Mouse (Mus musculus) midbrain, embryonic 10.5 days (tissue): ENCODE measurements around the gene Olfr1495. TPM values are rescaled to one million over a fixed set of nuclear protein-coding genes. Genes with fewer than 3 reads are reported as not detected.
"Not testable (repeated sequence)": the region's sequence is repeated elsewhere in the genome, so short reads cannot be mapped to it uniquely, and the experiment has no call there.

ENCODE experiments used
- DNase-seq: peaks from one replicate; pipeline ENCODE4 v3.0.0-alpha.2; 2017; ENCODE audit warnings: low spot score
- H3K27ac ChIP-seq: fragments of 300-500 bp; sonication (generic); replicated peaks from 2 replicates; pipeline ENCODE4 v1.5.1; 2016; ENCODE audit warnings: mild to moderate bottlenecking
- H3K27me3 ChIP-seq: fragments of 300-500 bp; sonication (generic); 2 replicates; pipeline ENCODE4 v1.6.1; 2016; ENCODE audit warnings: low read depth, mild to moderate bottlenecking; ENCODE audit not compliant: poor library complexity, severe bottlenecking
- H3K36me3 ChIP-seq: fragments of 300-500 bp; sonication (generic); 2 replicates; pipeline ENCODE4 v1.6.1; 2016; ENCODE audit warnings: mild to moderate bottlenecking, moderate library complexity
- H3K4me1 ChIP-seq: fragments of 300-500 bp; sonication (generic); 2 replicates; pipeline ENCODE4 v1.6.1; 2016
- H3K4me3 ChIP-seq: fragments of 300-500 bp; sonication (generic); 2 replicates; pipeline ENCODE4 v1.5.1; 2016; ENCODE audit warnings: mild to moderate bottlenecking, moderate library complexity
- H3K9me3 ChIP-seq: fragments of 300-500 bp; sonication (generic); replicated peaks from 2 replicates; pipeline ENCODE4 v1.6.1; 2016; ENCODE audit warnings: mild to moderate bottlenecking
- WGBS: fragments of 180-500 bp; shearing (Covaris S2); methylation state at CpG from one replicate; pipeline ENCODE4 v1.1.7; 2016; 5-methylcytosine and 5-hydroxymethylcytosine counted together
- polyA plus RNA-seq: library from polyadenylated mRNA; unstranded; fragments of >200 nt; fragmentation: Nextera tagmentation; extraction: Ambion mirVana; gene quantifications from 2 replicates; pipeline ENCODE4 v1.2.1, GENCODE M21; 2016

The Olfr1495 gene
- not detected in 2 replicates for polyA plus RNA-seq

DNA sequence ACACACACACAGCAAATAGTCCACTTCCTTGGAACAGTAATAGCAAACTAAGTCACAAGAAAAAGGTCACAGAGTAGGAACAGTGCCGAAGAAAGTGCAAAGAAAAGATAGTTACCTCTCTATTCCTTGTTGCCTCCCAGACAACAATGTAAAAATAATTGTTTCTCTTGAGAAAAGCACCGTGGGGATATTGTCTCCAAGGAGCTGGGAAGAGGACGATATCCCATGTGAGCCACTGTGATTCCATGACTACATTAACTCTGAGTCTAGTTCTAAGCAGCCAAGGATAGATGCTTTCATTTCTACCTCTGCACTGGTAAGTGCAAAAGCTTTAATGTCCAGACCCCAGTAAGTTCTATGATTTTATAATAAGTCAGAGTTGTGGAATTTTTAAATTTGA, at the start of gene Olfr1495:
TSS of gene Olfr1495 (plus strand) at position 301 of the 400 bp plus-strand sequence.
- no peak for DNase-seq
- 86% methylated on average over 3 of the region's 3 CpGs for WGBS
- H3K4me1 ChIP-seq: no peaks in the 10 kb centered on the region

DNA sequence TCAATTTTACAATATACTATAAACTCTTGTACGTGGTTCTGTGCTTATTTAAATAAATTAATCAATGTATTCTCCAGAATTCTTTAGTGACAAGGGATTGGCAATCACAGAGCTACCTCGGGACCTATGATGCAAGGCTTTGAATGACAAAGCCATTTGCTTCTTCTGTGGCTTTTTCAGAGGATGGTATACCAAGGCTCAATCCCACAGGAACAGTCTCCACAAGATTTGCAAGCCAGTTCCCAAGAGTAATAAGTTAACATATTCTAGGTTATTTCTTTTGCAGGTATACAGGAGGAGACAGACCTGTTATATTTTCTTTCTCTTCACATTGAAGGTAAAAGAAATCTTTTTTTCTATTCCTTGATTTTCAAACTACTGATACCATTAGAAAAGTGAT, 41.4 kb upstream of the Olfr1495 start, which contains the start of gene Olfr1493-ps1:
TSS of gene Olfr1493-ps1 (plus strand) at position 301 of the 400 bp plus-strand sequence.
- Histone ChIP-seq H3K9me3 (peaks cover 10% of the 10 kb centered on the region), H3K36me3 (no peaks in the 10 kb centered on the region), H3K4me1 (no peaks in the 10 kb centered on the region), H3K27ac (no peak within 1 kb of the TSS), H3K4me3 (no peak within 1 kb of the TSS), H3K27me3 (no peaks in the 10 kb centered on the region)
- WGBS: 60% methylated on average over 2 of the region's 2 CpGs
- DNase-seq: no peak

More for the DNA sequence above, at the start of gene Olfr1495:
- Histone ChIP-seq H3K9me3 (peaks cover 2% of the 10 kb centered on the region; the same call in 1 of the 2 replicates), H3K27me3 (no peaks in the 10 kb centered on the region), H3K27ac (no peak within 1 kb of the TSS), H3K4me3 (no peak within 1 kb of the TSS), H3K36me3 (no peaks in the 10 kb centered on the region)

DNA sequence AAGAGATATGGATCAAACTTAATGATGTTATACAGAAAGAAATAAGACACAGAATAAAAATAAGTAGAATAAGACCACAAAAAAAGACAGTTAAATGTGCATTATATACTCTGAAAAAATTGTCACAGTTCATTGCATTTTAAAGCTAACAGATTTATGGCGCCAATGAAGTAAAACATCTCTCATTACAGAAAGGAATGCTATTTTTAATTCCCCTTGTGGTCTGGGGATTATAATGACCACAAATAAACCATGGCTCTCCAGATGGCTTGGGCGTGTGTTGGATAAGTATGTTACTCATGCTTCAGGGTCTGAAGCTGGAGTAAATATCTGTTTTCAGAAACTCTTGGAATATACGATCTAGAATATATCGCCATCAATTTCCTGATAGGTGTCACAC, 25.0 kb upstream of the Olfr1495 start, which contains the start of gene Olfr1494:
TSS of gene Olfr1494 (plus strand) at position 301 of the 400 bp plus-strand sequence.
- Histone ChIP-seq H3K36me3 (no peaks in the 10 kb centered on the region), H3K9me3 (peaks cover 4% of the 10 kb centered on the region; the same call in 1 of the 2 replicates), H3K27me3 (no peaks in the 10 kb centered on the region), H3K4me1 (no peaks in the 10 kb centered on the region), H3K4me3 (no peak within 1 kb of the TSS), H3K27ac (no peak within 1 kb of the TSS)
- 95% methylated on average over 4 of the region's 4 CpGs for WGBS
- DNase-seq: no peak

DNA sequence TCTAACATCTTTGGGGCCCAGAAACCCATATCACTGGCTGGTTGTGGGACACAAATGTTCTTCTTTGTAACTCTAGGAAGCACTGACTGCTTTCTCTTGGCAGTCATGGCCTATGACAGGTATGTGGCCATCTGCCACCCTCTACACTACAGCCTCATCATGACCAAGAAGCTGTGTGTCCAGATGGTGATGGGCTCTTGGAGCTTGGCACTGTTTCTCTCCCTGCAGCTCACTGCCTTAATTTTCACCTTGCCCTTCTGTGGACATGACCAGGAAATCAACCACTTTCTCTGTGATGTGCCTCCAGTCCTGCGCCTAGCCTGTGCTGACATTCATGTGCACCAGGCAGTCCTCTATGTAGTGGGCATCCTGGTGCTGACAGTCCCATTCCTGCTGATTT, 15.0 kb upstream of the Olfr1495 start:
- DNase-seq: no peak
- Histone ChIP-seq H3K36me3 (no peaks in the 10 kb centered on the region), H3K27me3 (no peaks in the 10 kb centered on the region), H3K9me3 (no peaks in the 10 kb centered on the region), H3K27ac (no peak overlapping the region), H3K4me3 (no peak overlapping the region), H3K4me1 (no peaks in the 10 kb centered on the region)
- whole genome bisulfite sequencing: 93% methylated on average over 1 of the region's 1 CpGs

DNA sequence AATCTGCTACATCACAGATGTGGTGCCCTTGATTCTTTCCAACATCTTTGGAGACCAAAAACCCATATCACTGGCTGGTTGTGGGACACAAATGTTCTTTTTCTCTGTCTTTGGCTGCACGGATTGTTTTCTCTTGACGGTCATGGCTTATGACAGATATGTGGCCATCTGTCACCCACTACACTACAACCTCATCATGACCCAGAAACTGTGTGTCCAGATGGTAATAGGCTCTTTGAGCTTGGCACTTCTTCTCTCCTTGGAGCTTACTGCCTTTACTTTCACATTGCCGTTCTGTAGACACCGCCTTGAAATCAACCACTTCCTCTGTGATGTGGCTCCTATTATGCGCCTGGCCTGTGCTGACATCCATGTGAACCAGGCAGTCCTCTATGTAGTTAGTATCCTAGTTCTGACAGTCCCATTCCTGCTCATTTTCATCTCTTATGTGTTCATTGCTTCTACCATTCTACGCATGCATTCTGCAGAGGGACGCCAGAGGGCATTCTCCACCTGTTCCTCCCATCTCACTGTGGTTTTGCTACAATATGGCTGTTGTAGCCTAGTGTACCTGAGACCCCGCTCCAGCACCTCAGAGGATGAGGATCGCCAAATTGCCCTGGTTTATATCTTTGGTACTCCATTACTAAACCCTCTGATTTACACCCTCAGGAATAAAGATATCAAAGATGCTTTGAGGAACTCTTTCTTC, 4.3 kb downstream of the Olfr1495 start:
- Histone ChIP-seq H3K36me3 (no peaks in the 10 kb centered on the region), H3K4me1 (no peaks in the 10 kb centered on the region), H3K27me3 (no peaks in the 10 kb centered on the region), H3K4me3 (no peak overlapping the region), H3K9me3 (peaks cover 2% of the 10 kb centered on the region; the same call in 1 of the 2 replicates), H3K27ac (no peak overlapping the region)
- DNase-seq: no peak
- 95% methylated on average over 9 of the region's 9 CpGs for WGBS

DNA sequence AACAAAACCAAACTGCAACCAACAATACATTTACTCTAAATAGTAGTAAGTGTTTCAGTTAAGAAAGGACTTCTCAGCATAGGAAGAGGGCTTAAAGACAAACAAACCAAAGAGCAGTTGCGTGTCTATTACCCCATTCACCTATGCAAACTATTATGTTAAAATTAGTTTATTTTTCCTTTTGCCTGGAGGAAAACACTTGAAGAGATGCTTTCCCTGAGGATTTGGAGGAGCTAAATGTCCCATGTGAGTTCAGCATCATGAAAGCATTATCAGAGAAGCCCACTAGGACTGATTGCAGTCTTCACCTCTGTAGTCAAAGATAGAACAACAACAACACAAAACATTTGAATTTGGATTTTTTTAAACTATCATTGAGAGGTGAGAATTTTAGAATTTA, 13.2 kb downstream of the Olfr1495 start, which contains the start of gene Olfr1496:
TSS of gene Olfr1496 (plus strand) at position 301 of the 400 bp plus-strand sequence.
- Histone ChIP-seq H3K36me3 (no peaks in the 10 kb centered on the region), H3K27me3 (no peaks in the 10 kb centered on the region), H3K9me3 (no peaks in the 10 kb centered on the region), H3K4me1 (no peaks in the 10 kb centered on the region), H3K27ac (no peak within 1 kb of the TSS), H3K4me3 (no peak within 1 kb of the TSS)
- no peak for DNase-seq
- WGBS: 86% methylated on average over 1 of the region's 1 CpGs

DNA sequence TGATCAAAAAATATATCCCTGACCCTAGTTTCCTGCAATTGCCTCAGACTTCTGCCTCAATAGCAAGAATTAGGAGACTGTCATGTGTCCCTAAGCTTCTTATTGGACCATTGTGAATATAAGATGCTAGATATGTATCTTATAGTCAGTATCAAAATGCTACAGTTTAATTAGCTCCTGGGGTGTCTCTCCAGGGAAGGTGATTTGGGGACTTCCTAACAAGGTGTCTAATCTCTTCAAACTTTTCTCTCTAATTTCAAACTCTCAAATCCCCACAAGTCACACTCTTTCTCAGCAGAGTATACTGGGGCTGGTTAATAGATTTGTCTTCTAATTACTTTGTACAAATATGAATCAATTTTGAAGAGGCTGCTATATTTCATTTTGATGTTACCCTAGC, 33.7 kb downstream of the Olfr1495 start, which contains the start of gene Olfr1497:
TSS of gene Olfr1497 (minus strand) at position 101 of the 400 bp plus-strand sequence.
- DNase-seq: no peak
- H3K9me3 ChIP-seq: no peaks in the 10 kb centered on the region
- no peaks in the 10 kb centered on the region for H3K27me3 ChIP-seq
- H3K4me1 ChIP-seq: no peaks in the 10 kb centered on the region
- no peak within 1 kb of the TSS for H3K27ac ChIP-seq
- H3K36me3 ChIP-seq: no peaks in the 10 kb centered on the region
- H3K4me3 ChIP-seq: no peak within 1 kb of the TSS

DNA sequence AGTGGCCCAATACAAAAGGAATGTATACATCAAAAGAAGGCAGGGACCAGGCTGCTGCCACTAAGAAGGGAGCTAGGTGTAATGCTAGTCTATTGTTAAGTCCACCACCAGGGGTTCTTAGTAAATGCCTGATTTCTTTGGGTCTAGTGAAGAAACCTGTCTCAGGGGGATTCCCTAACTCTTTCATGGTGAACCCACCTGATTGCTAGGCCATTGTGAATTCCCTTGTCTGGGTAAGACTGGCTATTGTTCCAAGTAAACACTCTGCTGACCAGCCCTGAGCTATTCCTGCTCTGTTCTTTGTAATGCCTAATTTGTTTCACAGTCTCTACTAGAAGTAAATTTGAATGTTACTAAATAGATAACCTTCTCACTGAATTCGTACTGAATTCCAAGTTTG, 41.1 kb downstream of the Olfr1495 start:
- 76% methylated on average over 1 of the region's 1 CpGs for WGBS

DNA sequence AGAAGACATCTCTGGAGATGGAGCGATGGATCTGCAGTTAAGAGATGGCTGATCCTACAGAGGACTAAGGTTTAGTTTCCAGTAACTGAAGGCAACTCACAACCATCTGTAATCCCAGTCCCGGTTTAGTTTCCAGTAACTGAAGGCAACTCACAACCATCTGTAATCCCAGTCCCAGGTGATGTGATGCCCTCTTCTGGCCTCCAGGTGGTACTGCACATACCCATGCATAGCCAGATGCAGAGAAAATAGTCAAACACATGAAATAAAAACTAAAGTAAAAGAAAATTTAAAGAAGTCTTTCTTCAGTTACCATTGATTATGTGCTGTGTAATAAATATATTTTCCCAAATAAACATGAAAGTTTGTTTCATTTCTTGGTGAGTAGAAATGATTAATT, 48.4 kb downstream of the Olfr1495 start:
- 65% methylated on average over 2 of the region's 2 CpGs for WGBS
- no peak overlapping the region for H3K27ac ChIP-seq
- no peak for DNase-seq
- no peaks in the 10 kb centered on the region for H3K27me3 ChIP-seq
- H3K36me3 ChIP-seq: no peaks in the 10 kb centered on the region
- no peaks in the 10 kb centered on the region for H3K4me1 ChIP-seq
- no peak overlapping the region for H3K4me3 ChIP-seq
- no peaks in the 10 kb centered on the region for H3K9me3 ChIP-seq

More for the DNA sequence above, 41.1 kb downstream of the Olfr1495 start:
- not testable (repeated sequence) for H3K9me3 ChIP-seq, H3K36me3 ChIP-seq, DNase-seq, H3K4me3 ChIP-seq, H3K27ac ChIP-seq, H3K27me3 ChIP-seq, H3K4me1 ChIP-seq

DNA sequence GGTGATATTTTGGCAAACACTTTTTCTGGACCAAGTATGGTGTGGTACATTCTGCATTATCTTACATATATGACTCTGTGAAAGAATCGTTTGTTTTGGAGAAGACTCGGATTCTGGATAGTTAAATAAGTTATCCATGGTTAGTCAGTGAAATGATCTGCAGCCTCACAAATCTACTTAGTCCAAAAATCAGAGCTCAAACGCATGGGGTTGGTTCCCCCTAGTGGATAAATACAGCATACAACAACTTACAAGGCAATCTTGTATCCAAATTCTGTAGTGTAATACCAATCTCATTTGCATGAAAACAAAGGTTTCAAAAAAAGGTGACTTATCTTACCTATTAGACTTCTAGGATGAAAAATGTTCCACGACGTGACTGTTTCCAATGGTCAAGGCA, 54.4 kb downstream of the Olfr1495 start:
- Histone ChIP-seq H3K4me3 (no peak overlapping the region), H3K4me1 (no peaks in the 10 kb centered on the region), H3K27me3 (no peaks in the 10 kb centered on the region), H3K9me3 (no peaks in the 10 kb centered on the region), H3K27ac (no peak overlapping the region), H3K36me3 (no peaks in the 10 kb centered on the region)
- 37% methylated on average over 5 of the region's 5 CpGs for WGBS
- DNase-seq: no peak

DNA sequence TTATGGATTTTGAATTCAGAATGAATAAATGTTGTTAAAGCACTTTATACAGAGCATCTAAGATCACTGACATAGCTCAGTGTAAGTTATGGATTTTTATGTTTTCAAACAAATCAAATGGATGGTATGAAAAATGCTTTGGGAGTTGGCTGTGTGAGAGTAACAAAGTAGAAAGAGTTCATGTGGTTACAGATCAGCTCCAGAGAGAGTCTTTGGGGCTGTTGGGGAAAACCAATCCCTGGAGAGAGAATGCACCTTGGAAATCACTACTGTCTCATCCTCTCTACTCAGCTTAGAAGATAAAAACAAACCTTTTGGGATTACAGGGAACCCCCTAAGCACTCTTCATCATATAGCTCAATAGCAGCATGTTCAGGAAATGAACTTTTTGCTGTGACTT, 54.9 kb downstream of the Olfr1495 start, which contains the start of gene Olfr1499:
TSS of gene Olfr1499 (minus strand) at position 101 of the 400 bp plus-strand sequence.
- no peaks in the 10 kb centered on the region for H3K4me1 ChIP-seq
- DNase-seq: no peak
- H3K4me3 ChIP-seq: no peak within 1 kb of the TSS
- H3K36me3 ChIP-seq: no peaks in the 10 kb centered on the region
- H3K27me3 ChIP-seq: no peaks in the 10 kb centered on the region
- H3K27ac ChIP-seq: no peak within 1 kb of the TSS
- no peaks in the 10 kb centered on the region for H3K9me3 ChIP-seq
